Mouse (Mus musculus) frontal cortex, postnatal 36 days (tissue): ENCODE measurements around the gene Ralgapa1.

Source experiments
- DNase-seq, 2 experiments: peaks; one replicate each; pipeline ENCODE4 v3.0.0; 2022; ENCODE audit warnings: low spot score in 2 of 2

Ralgapa1 gene

GRCm38 (mm10) chr12:55820661-55821314, at the start of gene Ralgapa1:
Ralgapa1 (minus strand) TSS chr12:55821167.
- peak; percentile 86 to 92 for DNase-seq

- DNase-seq: no peak
These were observed 48.8 kb upstream of the Ralgapa1 start for GRCm38 (mm10) chr12:55869622-55870322.

- DNase-seq: no peak
These were observed 46.8 kb upstream of the Ralgapa1 start for GRCm38 (mm10) chr12:55867738-55868137.

GRCm38 (mm10) chr12:55860631-55861030, 39.7 kb upstream of the Ralgapa1 start:
- DNase-seq: no peak

- DNase-seq: no peak
These were observed 38.7 kb upstream of the Ralgapa1 start for GRCm38 (mm10) chr12:55859409-55860349.

DNA sequence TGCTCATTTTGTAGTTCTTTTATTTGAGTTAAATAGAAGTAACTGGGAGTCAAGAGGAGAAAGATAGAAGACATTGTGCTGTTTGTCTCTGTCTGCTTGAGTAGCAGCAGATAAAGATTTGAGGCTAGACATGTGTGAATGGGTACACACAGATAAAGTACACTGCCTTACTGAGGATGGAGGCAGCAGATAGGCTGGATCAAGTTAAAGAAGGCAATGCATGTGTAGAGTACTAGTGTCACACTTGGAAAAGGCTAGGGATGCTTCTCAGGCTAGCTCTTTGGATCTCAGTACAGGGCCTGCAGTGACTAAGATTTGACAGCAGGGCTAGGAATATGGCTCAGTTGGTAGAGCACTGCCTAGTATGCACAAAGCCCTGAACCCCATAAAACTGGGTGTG, 29.7 kb upstream of the Ralgapa1 start:
- no peak for DNase-seq

- no peak for DNase-seq
These were observed 26.9 kb upstream of the Ralgapa1 start for GRCm38 (mm10) chr12:55847851-55848250.

GRCm38 (mm10) chr12:55846741-55847140, 25.8 kb upstream of the Ralgapa1 start:
- DNase-seq: peak in 1 of 2 experiments; percentile 21

- DNase-seq: no peak
These were observed 16.5 kb upstream of the Ralgapa1 start for GRCm38 (mm10) chr12:55837495-55837894.

DNA sequence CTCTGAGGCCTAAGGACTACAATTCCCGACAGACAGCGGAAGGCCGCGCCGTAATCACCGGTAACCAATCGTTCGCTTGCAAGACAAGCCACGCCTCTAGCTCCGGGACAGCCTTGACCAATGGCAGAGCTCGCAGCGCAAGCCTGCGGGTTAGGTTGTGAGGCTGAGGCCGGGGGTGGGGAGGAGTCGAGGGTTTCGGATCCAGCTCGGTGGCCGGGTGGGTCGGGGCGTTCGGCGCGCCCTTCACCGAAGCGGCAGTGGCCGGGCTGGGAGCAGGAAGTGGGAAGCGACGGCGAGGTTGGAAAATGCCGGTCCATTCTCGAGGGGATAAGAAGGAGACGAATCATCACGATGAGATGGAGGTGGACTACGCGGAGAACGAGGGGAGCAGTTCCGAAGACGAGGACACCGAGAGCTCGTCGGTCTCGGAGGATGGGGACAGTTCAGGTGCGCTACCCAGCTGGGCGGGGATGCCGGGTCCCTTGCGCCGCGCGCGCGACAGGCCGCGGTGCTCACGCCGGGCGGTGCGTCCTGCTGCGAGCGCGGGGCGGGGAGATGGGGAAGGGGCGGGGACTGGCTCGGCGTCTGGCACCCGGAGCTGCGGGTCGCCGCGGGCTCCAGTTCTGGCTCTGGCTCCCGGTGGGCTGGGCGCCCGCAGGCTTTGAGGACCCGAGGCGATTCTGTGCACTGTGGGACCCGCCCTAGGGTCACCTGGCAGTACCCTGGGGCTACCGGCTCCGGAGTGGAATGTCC, 15.4 kb upstream of the Ralgapa1 start, which contains the start of gene Brms1l:
TSS of gene Brms1l (plus strand) at position 126 of the 753 bp plus-strand sequence.
- peak; percentile 94 to 97 for DNase-seq

GRCm38 (mm10) chr12:55835857-55836198, 14.9 kb upstream of the Ralgapa1 start:
- no peak for DNase-seq

DNA sequence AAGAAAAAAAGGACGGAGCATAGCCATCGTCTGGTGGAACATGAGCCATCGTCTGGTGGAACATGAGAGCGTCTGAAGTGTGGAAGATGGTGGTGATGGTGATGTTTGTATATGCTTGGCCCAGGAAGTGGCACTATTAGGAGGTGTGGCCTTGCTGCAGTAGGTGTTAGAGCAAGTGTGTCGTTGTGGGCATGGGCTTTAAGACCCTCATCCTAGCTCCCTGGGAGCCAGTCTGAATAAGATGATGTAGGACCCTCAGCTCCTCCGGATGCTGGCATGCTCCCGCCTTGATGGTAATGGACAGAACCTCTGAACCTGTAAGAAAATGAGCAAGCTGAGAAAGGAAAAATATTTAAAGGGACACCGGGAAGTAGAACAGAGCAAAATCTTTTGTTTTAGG, 13.9 kb upstream of the Ralgapa1 start:
- DNase-seq: no peak

- DNase-seq: no peak
These were observed 13.1 kb upstream of the Ralgapa1 start for GRCm38 (mm10) chr12:55833906-55834625.

GRCm38 (mm10) chr12:55832961-55833360, 12.0 kb upstream of the Ralgapa1 start:
- no peak for DNase-seq

- peak; percentile 62 to 82 for DNase-seq
These were observed 10.1 kb upstream of the Ralgapa1 start for GRCm38 (mm10) chr12:55831101-55831500.

GRCm38 (mm10) chr12:55825537-55825936, 4.6 kb upstream of the Ralgapa1 start:
- DNase-seq: no peak

- DNase-seq: no peak
These were observed 3.1 kb upstream of the Ralgapa1 start for GRCm38 (mm10) chr12:55824027-55824426.

- peak; percentile 35 to 39 for DNase-seq
These were observed 777 bp downstream of the Ralgapa1 start for GRCm38 (mm10) chr12:55820119-55820660.

DNA sequence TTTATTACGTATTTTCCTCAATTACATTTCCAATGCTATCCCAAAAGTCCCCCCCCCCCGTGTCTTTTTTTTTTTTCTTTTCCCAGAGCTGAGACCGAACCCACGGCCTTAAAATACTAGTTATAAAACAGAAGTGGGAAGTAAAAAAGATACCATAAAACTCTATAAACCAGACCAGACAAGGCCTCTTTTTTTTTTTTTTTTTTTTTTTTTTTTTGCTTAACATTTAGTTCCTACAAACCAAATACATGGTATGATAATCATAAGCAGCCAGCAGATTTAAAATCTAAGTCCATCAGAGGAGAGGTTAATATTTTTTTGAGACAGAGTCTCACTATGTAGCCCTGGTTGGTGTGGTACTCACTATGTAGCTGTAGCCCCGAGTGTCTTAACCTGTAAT, 4.5 kb downstream of the Ralgapa1 start:
- DNase-seq: no peak

- no peak for DNase-seq
These were observed 15.9 kb downstream of the Ralgapa1 start for GRCm38 (mm10) chr12:55805035-55805434.

DNA sequence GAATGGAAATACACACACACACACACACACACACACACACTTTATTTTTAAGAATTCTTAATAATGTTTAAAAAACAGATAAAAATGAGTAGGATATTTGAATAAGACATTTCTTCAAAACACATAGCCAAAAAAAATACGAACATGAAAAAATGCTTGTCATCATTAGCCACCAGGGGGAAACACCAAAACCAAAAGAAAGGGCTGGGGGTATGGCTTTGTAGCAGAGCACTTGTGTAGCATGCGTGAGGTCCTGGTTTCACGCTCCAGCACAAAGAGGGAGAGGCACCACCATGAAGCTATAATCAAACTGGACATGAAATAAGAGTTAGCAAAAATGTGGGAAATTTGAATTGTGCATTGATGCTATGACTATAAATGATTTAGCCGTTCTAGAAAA, 19.8 kb downstream of the Ralgapa1 start:
- DNase-seq: no peak
